Comparison of ENCODE assay signal across 17 mouse cellular contexts in genomic region chr8:91749412-91749811, GRCm38 (mm10). TPM values are rescaled to one million over a fixed set of nuclear protein-coding genes. Genes with fewer than 3 reads are reported as not detected.
DNase-seq lines count a peak whose midpoint lies in the region; ATAC-seq lines count a peak whose summit lies in the region.
"Had no signal": no experiment of that assay in that cellular context is flagged by ENCODE, and none has a peak within 500 bp of the region (broad histone marks: within the 10 kb centered on the region; RNA-seq: fewer than 3 reads in every experiment).

No protein-coding gene starts in this region.

- no peak overlapping the region for H3K4me2 ChIP-seq in forebrain, embryonic 14.5 days (ENCODE audit: low read length)
- no peak overlapping the region for H3K4me2 ChIP-seq in forebrain, embryonic 11.5 days (ENCODE audit: low read depth, low read length, severe bottlenecking)
- no peak overlapping the region for H3K4me2 ChIP-seq in limb, embryonic 11.5 days (ENCODE audit: low read depth, severe bottlenecking)
- H3K4me2 ChIP-seq in forebrain, embryonic 16.5 days (ENCODE audit: low read length): no peak overlapping the region
- H3K4me2 ChIP-seq: neural tube, embryonic 12.5 days; stomach, embryonic 15.5 days had no signal

- 65% methylated on average over 5 of the region's 5 CpGs for WGBS in forebrain, embryonic 14.5 days
- 85% methylated on average over 5 of the region's 5 CpGs for WGBS in forebrain, embryonic 11.5 days
- 54% methylated on average over 5 of the region's 5 CpGs for WGBS in limb, embryonic 11.5 days
- 57% methylated on average over 5 of the region's 5 CpGs for WGBS in limb, embryonic 10.5 days
- WGBS in embryonic facial prominence, embryonic 10.5 days: 67% methylated on average over 5 of the region's 5 CpGs
- 56% methylated on average over 5 of the region's 5 CpGs for WGBS in forebrain, embryonic 16.5 days

- H3K36me3 ChIP-seq in forebrain, embryonic 14.5 days (ENCODE audit: control insufficient read depth, insufficient read depth, low read length): no peaks in the 10 kb centered on the region
- H3K36me3 ChIP-seq in forebrain, embryonic 11.5 days (ENCODE audit: control insufficient read depth, insufficient read depth, low read length): no peaks in the 10 kb centered on the region
- H3K36me3 ChIP-seq in limb, embryonic 11.5 days (ENCODE audit: control insufficient read depth, insufficient read depth, low read length): no peaks in the 10 kb centered on the region
- H3K36me3 ChIP-seq in limb, embryonic 10.5 days: no peaks in the 10 kb centered on the region
- no peaks in the 10 kb centered on the region for H3K36me3 ChIP-seq in embryonic facial prominence, embryonic 10.5 days (replicated peaks)
- no peaks in the 10 kb centered on the region for H3K36me3 ChIP-seq in forebrain, embryonic 16.5 days (ENCODE audit: control insufficient read depth, insufficient read depth)
- H3K36me3 ChIP-seq: neural tube, embryonic 12.5 days; stomach, embryonic 15.5 days had no signal

- H3K9ac ChIP-seq in forebrain, embryonic 14.5 days (ENCODE audit: low read length): no peak overlapping the region
- no peak overlapping the region for H3K9ac ChIP-seq in forebrain, embryonic 11.5 days (ENCODE audit: low read length)
- H3K9ac ChIP-seq in limb, embryonic 11.5 days (ENCODE audit: low read length): no peak overlapping the region
- no peak overlapping the region for H3K9ac ChIP-seq in forebrain, embryonic 16.5 days (replicated peaks; ENCODE audit: low read depth, low read length)
- H3K9ac ChIP-seq: neural tube, embryonic 12.5 days; stomach, embryonic 15.5 days had no signal

- no peaks in the 10 kb centered on the region for H3K27me3 ChIP-seq in forebrain, embryonic 14.5 days (replicated peaks; ENCODE audit: control insufficient read depth, insufficient read depth, low read length)
- no peaks in the 10 kb centered on the region for H3K27me3 ChIP-seq in forebrain, embryonic 11.5 days (ENCODE audit: control insufficient read depth, insufficient read depth, low read length)
- peaks cover 9% of the 10 kb centered on the region for H3K27me3 ChIP-seq in limb, embryonic 11.5 days (ENCODE audit: control insufficient read depth, insufficient read depth, low read length)
- peaks cover 76% of the 10 kb centered on the region for H3K27me3 ChIP-seq in limb, embryonic 10.5 days (ENCODE audit: low read depth, poor library complexity, severe bottlenecking)
- peaks cover 17% of the 10 kb centered on the region; the same call in 1 of the 2 replicates for H3K27me3 ChIP-seq in embryonic facial prominence, embryonic 10.5 days (replicated peaks; ENCODE audit: low read depth, poor library complexity, severe bottlenecking)
- H3K27me3 ChIP-seq in forebrain, embryonic 16.5 days (replicated peaks; ENCODE audit: control insufficient read depth, insufficient read depth, low read length): no peaks in the 10 kb centered on the region
- H3K27me3 ChIP-seq: CH12.LX; neural tube, embryonic 12.5 days; stomach, embryonic 15.5 days had no signal

- ATAC-seq in forebrain, embryonic 14.5 days: no peak; the same call in 1 of the 2 replicates
- ATAC-seq in forebrain, embryonic 11.5 days (replicated peaks; ENCODE audit: low FRiP score): no peak
- no peak for ATAC-seq in limb, embryonic 11.5 days (ENCODE audit: insufficient number of reproducible peaks, low FRiP score, low TSS enrichment, low read depth)
- ATAC-seq in forebrain, embryonic 16.5 days: peak; percentile 49; the same call in 1 of the 2 replicates
- ATAC-seq: inflammation-experienced regulatory T-cells, adult 6 months had no signal

- H3K9me3 ChIP-seq in forebrain, embryonic 14.5 days (replicated peaks; ENCODE audit: control insufficient read depth, low read length): no peaks in the 10 kb centered on the region
- H3K9me3 ChIP-seq in forebrain, embryonic 11.5 days (ENCODE audit: control insufficient read depth, low read length): no peaks in the 10 kb centered on the region
- H3K9me3 ChIP-seq in limb, embryonic 11.5 days (ENCODE audit: control insufficient read depth, low read length): no peaks in the 10 kb centered on the region
- H3K9me3 ChIP-seq in limb, embryonic 10.5 days (replicated peaks): no peaks in the 10 kb centered on the region
- H3K9me3 ChIP-seq in embryonic facial prominence, embryonic 10.5 days: peaks cover 4% of the 10 kb centered on the region; the same call in 1 of the 2 replicates
- no peaks in the 10 kb centered on the region for H3K9me3 ChIP-seq in forebrain, embryonic 16.5 days (ENCODE audit: control insufficient read depth, low read length)
- H3K9me3 ChIP-seq: stomach, embryonic 15.5 days had no signal

- H3K4me1 ChIP-seq in forebrain, embryonic 14.5 days (ENCODE audit: control insufficient read depth, insufficient read depth, low read length): peaks cover 11% of the 10 kb centered on the region
- H3K4me1 ChIP-seq in forebrain, embryonic 11.5 days (replicated peaks; ENCODE audit: control insufficient read depth, insufficient read depth, low read length): peaks cover 3% of the 10 kb centered on the region
- H3K4me1 ChIP-seq in limb, embryonic 11.5 days (ENCODE audit: control insufficient read depth, insufficient read depth, low read length): 0 out of 2 replicates have a peak, but pooled peaks cover 8% of the 10 kb centered on the region
- H3K4me1 ChIP-seq in limb, embryonic 10.5 days: peaks cover 30% of the 10 kb centered on the region
- H3K4me1 ChIP-seq in embryonic facial prominence, embryonic 10.5 days: peaks cover 40% of the 10 kb centered on the region
- H3K4me1 ChIP-seq in forebrain, embryonic 16.5 days (replicated peaks; ENCODE audit: control insufficient read depth, insufficient read depth, low read length): peaks cover 8% of the 10 kb centered on the region

- H3K27ac ChIP-seq in forebrain, embryonic 14.5 days (ENCODE audit: low read depth, low read length): no peak overlapping the region
- no peak overlapping the region for H3K27ac ChIP-seq in forebrain, embryonic 11.5 days (ENCODE audit: low read depth, low read length)
- H3K27ac ChIP-seq in limb, embryonic 11.5 days (replicated peaks; ENCODE audit: low read depth, low read length): no peak overlapping the region
- no peak overlapping the region for H3K27ac ChIP-seq in limb, embryonic 10.5 days
- H3K27ac ChIP-seq in embryonic facial prominence, embryonic 10.5 days (replicated peaks): peak overlapping the region; percentile 51; the same call in 1 of the 2 replicates
- H3K27ac ChIP-seq in forebrain, embryonic 16.5 days (ENCODE audit: low read length): no peak overlapping the region
- H3K27ac ChIP-seq: neural tube, embryonic 12.5 days; stomach, embryonic 15.5 days had no signal

- peak; percentile 25 for DNase-seq in forebrain, embryonic 14.5 days (ENCODE audit: low spot score)
- DNase-seq in forebrain, embryonic 11.5 days (ENCODE audit: low spot score): no peak
- DNase-seq in limb, embryonic 11.5 days (ENCODE audit: low spot score): peak; percentile 30
- no peak for DNase-seq in limb, embryonic 10.5 days (ENCODE audit: low spot score)
- peak; percentile 18 for DNase-seq in embryonic facial prominence, embryonic 10.5 days (ENCODE audit: low spot score)
- no peak for DNase-seq in frontal cortex, adult 2 months (ENCODE audit: extremely low spot score in 1 of 2, low spot score in 1 of 2)
- DNase-seq: adrenal gland, postnatal 14 days; cerebellum, adult 11-12 months; kidney, postnatal 25 days; lung, adult 18-20 months; lung, postnatal 4 days; thymus, adult 18-20 months had no signal

- no peak overlapping the region for H3K4me3 ChIP-seq in forebrain, embryonic 14.5 days (ENCODE audit: low read depth, low read length)
- H3K4me3 ChIP-seq in forebrain, embryonic 11.5 days (ENCODE audit: low read depth, low read length): no peak overlapping the region
- H3K4me3 ChIP-seq in limb, embryonic 11.5 days (ENCODE audit: low read depth, low read length): no peak overlapping the region
- H3K4me3 ChIP-seq in limb, embryonic 10.5 days: no peak overlapping the region
- H3K4me3 ChIP-seq in embryonic facial prominence, embryonic 10.5 days: no peak overlapping the region
- H3K4me3 ChIP-seq in forebrain, embryonic 16.5 days (replicated peaks; ENCODE audit: low read length): no peak overlapping the region
- H3K4me3 ChIP-seq: neural tube, embryonic 12.5 days; stomach, embryonic 15.5 days had no signal

RNA-seq across cellular contexts. Expression of gene Irx3, which starts 52.5 kb away (rescaled TPM):
- 1.4 and 1.5 TPM in 2 replicates for polyA plus RNA-seq in forebrain, embryonic 14.5 days (2014; fragmentation: Nextera tagmentation; extraction: Ambion mirVana)
- 11.4 and 14.7 TPM in 2 replicates for polyA plus RNA-seq in forebrain, embryonic 11.5 days (2014; fragmentation: Nextera tagmentation; extraction: Ambion mirVana)
- polyA plus RNA-seq in limb, embryonic 11.5 days (2014; fragmentation: Nextera tagmentation; extraction: Ambion mirVana): 15.3 and 21.0 TPM in 2 replicates
- 34.2 and 34.4 TPM in 2 replicates for polyA plus RNA-seq in limb, embryonic 10.5 days (2016; fragmentation: Nextera tagmentation; extraction: Ambion mirVana)
- polyA plus RNA-seq in embryonic facial prominence, embryonic 10.5 days (2016; fragmentation: Nextera tagmentation; extraction: Ambion mirVana): 19.3 and 20.3 TPM in 2 replicates
- 0.68 and 1.1 TPM in 2 replicates for polyA plus RNA-seq in forebrain, embryonic 16.5 days (2015; fragmentation: Nextera tagmentation; extraction: Ambion mirVana)
- 0.10 and 0.36 TPM in 2 replicates for polyA plus RNA-seq in frontal cortex, adult 2 months (2012; rRNA removed)
- polyA plus RNA-seq: inflammation-experienced regulatory T-cells, adult 6 months had no signal

Comparison
In these comparisons a context has a peak if more than half of its experiments do, and no peak if none do; other contexts are left out.
1. DNase-seq: peak in forebrain, embryonic 14.5 days (single experiment), limb, embryonic 11.5 days (single experiment) and embryonic facial prominence, embryonic 10.5 days (single experiment); none in forebrain, embryonic 11.5 days (single experiment), limb, embryonic 10.5 days (single experiment) and frontal cortex, adult 2 months (0 of 2).